Mouse (Mus musculus): ENCODE measurements around the gene Use1.
A peak's percentile ranks its signal among the peaks of the same experiment; 100 is the strongest.
"Not testable (repeated sequence)": the region's sequence is repeated elsewhere in the genome, so short reads cannot be mapped to it uniquely, and the experiment has no call there.

Use1 gene

GRCm38 (mm10) chr8:71366771-71367528 lies at the start of gene Use1:
Use1 (plus strand) TSS chr8:71366848.
- DNase-seq: peak; percentile 92 to 95

DNA sequence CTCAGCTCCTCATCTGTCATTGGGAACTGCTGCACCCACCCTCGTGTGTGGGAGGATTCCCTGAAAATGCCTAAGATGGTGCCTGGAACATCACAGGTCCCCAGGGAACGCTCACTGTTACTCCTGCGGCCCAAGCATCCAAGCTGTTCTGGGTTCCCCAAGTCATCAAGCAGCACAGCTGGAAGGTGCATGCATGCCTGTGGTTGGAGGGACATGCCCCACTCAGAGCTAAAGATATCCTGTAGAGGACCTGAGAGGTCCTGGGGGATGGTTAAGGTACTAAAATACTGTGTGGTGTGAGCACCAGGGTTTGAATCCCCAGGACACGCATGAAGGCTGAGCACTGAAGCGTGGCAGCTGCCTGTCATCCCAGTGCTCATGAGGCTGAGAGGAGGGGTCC lies 48.0 kb upstream of the Use1 start:
- not testable (repeated sequence) for DNase-seq

- DNase-seq: not testable (repeated sequence)
These were observed 46.9 kb upstream of the Use1 start for GRCm38 (mm10) chr8:71319760-71320159.

DNA sequence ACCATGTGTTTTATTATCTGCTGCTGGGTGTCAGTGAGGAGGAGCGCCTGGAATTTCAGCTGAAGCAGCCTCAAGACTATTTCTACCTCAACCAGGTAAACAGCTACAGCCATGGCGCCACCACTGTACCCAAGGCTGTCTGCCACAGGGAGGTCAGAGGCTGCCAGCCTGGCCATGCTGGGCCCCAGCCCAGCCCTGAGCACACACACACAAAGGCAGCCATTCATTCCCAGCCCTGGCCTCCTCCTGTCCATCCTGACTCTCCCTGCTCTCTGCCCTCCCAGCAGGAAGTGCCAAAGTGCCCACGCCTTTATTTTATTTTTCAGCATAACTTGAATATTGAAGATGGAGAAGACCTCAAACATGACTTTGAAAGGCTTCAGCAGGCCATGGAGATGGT lies 43.7 kb upstream of the Use1 start:
- DNase-seq: no peak

GRCm38 (mm10) chr8:71324848-71325247 lies 41.8 kb upstream of the Use1 start:
- peak; percentile 27 to 47 for DNase-seq

- not testable (repeated sequence) for DNase-seq
These were observed 28.8 kb upstream of the Use1 start for GRCm38 (mm10) chr8:71337834-71338233.

GRCm38 (mm10) chr8:71340625-71341024 lies 26.0 kb upstream of the Use1 start:
- peak; percentile 72 to 73 for DNase-seq

- DNase-seq: no peak
These were observed 20.1 kb upstream of the Use1 start for GRCm38 (mm10) chr8:71346581-71346980.

DNA sequence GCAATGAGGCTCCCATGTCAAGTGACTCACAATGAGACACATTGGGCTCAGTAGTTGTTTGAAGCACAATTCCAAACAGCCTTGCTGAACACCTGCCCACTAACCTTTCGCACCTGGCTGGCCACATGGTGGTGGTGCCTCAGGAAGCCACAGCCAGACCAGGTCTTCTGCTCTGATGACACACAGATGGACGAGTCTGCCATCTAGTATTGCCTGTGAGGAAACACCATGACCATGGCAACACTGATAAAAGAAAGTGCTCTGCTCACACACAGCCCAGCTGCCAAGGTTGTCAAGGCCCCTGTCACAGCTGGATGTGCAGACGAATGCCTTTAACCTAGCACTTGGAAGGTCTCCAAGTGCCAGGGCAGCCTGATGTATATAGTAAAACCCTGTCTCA lies 15.5 kb upstream of the Use1 start:
- no peak for DNase-seq

- no peak for DNase-seq
These were observed 15.1 kb upstream of the Use1 start for GRCm38 (mm10) chr8:71351520-71351919.

GRCm38 (mm10) chr8:71358026-71358425 lies 8.6 kb upstream of the Use1 start:
- no peak for DNase-seq

DNA sequence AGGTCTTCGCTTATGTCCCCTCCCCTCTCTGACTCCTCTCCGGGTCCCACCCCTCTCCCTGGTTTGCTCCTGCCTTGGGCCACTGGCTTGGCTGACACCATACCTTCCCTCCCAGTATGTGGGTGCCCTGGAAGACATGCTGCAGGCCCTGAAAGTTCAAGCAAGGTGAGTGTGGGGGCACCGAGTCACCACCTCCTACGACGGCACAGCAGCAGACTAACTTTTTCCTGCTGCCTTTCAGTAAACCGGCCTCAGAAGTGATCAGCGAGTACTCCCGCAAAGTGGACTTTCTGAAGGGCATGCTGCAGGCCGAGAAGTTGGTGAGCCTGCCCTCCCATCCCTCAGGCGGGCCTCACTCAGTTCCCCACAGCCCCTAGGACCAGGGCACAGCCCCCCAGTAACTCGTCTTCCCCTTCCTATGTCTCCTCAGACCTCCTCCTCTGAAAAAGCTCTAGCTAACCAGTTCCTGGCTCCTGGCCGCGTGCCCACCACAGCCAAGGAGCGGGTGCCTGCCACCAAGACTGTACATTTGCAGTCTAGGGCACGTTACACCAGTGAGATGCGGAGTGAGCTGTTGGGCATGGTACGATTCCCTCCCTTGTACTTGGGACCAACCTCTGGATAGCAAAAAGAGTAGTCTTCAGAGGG lies 1.0 kb downstream of the Use1 start:
- peak in 1 of 2 experiments; percentile 29 for DNase-seq

DNA sequence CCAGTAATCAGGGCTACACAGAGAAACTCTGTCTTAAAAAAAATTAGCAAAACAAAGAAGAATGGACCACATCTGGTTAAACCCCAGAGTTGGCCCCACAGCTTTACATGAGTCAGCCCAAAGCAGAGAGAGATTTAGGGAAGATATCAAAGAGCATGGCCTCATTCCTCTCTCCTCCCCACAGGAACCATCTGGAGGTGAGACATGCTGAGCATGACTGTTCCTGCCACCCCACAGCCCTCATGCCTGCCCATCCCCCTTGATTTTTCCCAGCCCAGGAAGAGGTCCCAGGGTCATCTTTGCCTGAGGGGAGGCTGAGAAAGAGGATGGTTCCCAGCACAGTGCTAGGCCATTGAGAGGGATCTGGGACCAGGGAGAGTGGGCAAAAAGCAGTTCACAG lies 1.7 kb downstream of the Use1 start:
- no peak for DNase-seq

DNA sequence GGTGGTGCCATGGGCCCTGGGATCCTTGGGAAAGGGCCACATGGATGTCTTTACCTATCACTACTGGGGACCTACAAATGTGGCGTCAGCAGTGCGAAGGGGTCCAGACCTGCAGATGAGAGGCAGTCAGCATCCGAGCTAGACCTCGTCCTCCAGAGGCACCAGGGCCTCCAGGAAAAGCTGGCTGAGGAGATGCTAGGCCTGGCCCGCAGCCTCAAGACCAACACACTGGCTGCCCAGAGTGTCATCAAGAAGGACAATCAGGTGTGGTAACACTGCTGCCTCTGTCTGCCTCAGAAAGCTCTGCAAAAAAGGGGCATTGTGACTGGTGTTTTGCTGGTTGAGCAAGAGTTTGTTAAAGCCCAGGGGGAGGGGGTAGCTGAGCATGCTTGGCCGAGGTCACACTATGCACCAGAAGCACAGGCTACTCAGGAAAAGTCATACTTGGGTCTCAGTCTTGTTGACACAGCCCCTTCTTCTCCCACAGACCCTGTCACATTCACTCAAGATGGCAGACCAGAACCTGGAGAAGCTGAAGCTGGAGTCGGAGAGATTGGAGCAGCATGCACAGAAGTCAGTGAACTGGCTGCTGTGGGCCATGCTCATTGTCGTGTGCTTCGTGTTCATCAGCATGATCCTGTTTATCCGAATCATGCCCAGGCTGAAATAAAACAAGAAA lies 2.5 kb downstream of the Use1 start:
- DNase-seq: no peak

DNA sequence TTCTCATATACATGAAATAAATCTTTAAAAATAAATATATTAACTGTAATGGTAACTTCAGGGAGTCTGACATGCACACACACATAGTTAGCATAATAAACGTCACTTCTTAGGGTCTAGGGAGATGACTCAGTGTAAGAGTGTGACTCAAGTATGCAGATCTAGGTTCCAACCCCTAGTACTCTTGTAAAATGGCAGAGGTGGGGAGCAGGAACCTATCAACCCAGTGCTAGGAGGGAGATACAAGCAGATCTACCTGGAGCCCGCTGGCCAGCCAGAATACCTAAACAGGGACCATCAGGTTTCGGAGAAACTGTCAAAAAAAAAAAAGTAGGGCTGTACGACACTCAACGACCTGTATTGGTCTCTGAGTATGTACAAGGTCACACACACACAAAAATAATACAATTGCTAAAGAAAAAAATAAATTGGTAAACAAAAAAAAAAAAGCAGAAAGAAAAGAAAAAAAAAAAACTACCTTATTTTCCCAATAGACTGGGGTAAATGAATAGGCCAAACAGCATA lies 4.1 kb downstream of the Use1 start:
- no peak for DNase-seq

DNA sequence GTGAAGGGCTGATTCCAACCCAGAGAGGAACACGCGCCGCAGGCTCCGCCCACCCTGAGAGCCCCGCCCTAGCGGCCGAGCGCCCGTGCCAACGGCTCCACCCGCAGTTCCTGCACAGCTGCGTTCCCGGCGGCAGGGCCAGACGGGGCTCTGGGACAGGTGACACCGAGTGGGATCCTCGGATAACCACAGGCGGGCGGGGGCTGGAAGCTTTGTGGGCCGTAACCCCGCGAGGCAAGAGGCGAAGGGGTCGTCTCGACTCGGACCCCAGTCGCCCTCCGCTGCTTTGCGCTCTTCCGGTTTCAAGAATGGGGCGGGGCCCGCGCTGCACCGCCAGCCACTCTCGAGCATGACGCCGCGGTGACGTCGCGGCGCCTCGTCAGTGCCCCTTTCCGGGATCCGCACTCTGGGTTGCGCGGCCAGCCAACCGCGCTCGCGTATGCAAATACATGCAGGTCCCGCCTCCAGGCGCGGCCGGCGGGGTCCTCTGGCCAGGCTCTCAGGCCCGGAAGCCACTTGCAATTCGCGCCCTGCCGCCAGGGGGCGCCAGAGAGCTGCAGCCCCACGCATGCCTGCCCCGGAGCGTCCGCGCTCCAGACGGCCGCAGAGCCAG lies 4.7 kb downstream of the Use1 start, which contains the start of gene Ocel1:
Ocel1 (plus strand) TSS at position 63 of the 613 bp plus-strand sequence.
- DNase-seq: peak; percentile 96 to 99

DNA sequence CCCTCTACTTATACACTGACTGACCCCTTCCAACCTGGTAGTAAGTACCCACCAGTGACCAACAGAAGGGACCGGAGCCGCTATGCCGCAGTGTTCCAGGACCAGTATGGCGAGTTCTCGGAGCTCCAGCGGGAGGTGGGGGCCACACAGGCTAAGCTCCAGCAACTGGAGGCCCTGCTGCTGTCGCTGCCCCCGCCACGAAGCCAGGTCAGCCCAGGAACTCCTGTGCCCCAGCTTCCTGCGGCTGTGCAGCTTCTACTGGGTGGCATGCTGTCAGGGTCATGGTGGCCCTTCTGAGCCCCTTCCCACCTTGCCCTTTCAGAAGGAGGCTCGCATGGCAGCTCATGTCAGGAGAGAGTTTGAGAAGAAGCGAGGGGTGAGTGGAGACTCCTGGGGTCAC lies 5.8 kb downstream of the Use1 start:
- peak in 1 of 2 experiments; percentile 34 for DNase-seq

GRCm38 (mm10) chr8:71373000-71373399 lies 6.4 kb downstream of the Use1 start:
- DNase-seq: no peak

GRCm38 (mm10) chr8:71374616-71375206 lies 8.1 kb downstream of the Use1 start:
- peak; percentile 71 to 81 for DNase-seq

- DNase-seq: peak; percentile 80 to 90
These were observed 9.2 kb downstream of the Use1 start for GRCm38 (mm10) chr8:71375581-71376422.

- peak in 1 of 2 experiments; percentile 26 for DNase-seq
These were observed 9.9 kb downstream of the Use1 start for GRCm38 (mm10) chr8:71376423-71377030.
